Mouse (Mus musculus) adrenal gland, adult 18-20 months (tissue): ENCODE measurements at regions not wholly inside any gene's neighbourhood (a gene's known extent, or its start where the extent isn't known, plus 50 kb on each side); places are given as distances from the start of the nearest gene placed in this dataset.

Experiments
- DNase-seq, 2 experiments: peaks; one replicate each; pipeline ENCODE4 v3.0.0; 2021 to 2022; ENCODE audit warnings: low spot score in 2 of 2

DNA sequence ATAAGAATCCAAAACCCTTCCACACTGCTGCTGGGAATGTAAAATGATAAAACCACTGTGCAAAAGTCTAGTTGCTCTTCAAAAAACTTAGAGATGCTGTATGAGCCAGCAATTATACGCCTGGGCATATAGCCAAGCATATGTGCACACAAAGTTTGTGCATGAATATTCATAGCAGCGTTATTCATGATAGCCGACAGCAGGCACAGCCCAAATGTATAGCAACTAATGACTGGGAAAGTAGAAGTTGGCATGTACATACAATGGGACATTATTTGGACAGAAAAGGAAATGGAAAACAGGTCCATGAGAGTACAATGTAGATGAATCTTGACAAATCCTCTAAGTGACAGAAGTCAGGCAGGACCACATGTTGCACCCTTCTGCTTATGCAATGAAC is 90.7 kb upstream of the Plxnc1 start:
- no peak for DNase-seq

GRCm38 (mm10) chr10:95034566-95034965 is 89.9 kb upstream of the Plxnc1 start:
- DNase-seq, result no peak

DNA sequence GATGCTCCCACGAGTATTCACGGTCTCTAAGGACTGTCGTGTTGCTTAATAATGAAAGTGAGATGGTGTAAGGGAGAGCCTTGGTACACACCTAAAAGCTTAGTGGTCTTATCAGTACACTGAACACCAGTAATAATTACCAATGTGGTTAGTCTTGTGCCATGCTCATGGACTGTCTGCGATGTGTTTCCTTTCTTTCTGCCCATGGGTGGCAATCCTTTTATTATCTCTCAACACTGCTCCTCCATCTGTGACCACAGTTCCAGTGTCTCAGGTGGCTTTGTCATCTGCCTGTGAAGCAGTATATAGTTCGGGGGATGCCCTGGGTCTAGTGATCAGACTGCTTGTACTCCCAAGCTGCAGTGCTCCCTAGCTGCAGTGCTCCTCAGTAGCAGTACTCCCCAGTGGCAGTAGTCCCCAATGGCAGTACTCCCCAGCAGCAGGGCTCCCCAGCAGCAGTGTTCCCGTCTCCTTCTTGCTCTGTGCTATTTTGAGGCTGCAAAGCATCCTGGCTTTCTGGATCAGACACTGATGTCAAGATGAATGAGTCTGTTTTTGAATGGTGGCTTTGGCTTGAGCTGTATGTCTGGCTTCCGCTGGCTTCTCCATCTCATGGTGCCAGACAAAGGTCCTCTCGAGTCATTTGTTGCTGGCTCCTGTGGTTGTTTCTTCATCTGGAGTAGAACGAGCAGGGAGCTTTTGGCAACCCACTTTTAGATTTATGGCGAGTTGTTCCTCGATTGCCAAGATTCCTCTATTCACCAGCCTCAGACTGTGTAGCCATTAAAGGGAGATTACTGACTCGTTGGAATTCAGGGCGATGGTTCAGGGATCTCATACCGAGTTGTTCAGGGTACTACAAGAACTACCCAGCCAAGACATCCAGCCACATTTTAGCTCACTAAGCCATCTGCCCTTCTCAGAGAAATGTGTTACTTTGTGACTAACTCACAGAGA is 88.4 kb upstream of the Plxnc1 start:
- DNase-seq, result no peak

GRCm38 (mm10) chr10:95031371-95031770 is 86.7 kb upstream of the Plxnc1 start:
- DNase-seq, result no peak

- no peak for DNase-seq
Observed at GRCm38 (mm10) chr10:95030801-95031200, 86.2 kb upstream of the Plxnc1 start.

- DNase-seq, result no peak
Observed at GRCm38 (mm10) chr10:95029554-95029953, 84.9 kb upstream of the Plxnc1 start.

- no peak for DNase-seq
Observed at GRCm38 (mm10) chr10:95025569-95026327, 81.1 kb upstream of the Plxnc1 start.

- DNase-seq, result no peak
Observed at GRCm38 (mm10) chr10:95021209-95021608, 76.6 kb upstream of the Plxnc1 start.

DNA sequence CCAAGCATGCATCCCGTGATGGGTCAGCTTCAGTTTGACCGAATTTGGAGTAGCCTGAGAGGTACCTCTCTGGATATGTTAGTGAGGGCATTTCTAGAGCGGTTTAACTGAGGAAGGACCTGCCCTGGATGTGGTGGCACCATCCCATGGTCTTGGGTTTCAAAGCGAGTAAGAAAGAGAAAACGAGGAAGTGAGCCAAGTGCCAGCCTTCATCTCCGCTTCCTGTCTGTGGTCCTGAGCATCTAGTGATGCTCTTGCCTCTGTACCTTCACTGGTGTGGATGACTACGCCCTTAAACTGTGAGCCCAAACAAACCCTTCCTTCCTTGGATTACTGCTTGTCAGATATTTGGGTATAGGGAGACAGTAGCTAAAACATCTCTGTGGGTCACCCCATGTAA is 72.3 kb upstream of the Plxnc1 start:
- no peak for DNase-seq

DNA sequence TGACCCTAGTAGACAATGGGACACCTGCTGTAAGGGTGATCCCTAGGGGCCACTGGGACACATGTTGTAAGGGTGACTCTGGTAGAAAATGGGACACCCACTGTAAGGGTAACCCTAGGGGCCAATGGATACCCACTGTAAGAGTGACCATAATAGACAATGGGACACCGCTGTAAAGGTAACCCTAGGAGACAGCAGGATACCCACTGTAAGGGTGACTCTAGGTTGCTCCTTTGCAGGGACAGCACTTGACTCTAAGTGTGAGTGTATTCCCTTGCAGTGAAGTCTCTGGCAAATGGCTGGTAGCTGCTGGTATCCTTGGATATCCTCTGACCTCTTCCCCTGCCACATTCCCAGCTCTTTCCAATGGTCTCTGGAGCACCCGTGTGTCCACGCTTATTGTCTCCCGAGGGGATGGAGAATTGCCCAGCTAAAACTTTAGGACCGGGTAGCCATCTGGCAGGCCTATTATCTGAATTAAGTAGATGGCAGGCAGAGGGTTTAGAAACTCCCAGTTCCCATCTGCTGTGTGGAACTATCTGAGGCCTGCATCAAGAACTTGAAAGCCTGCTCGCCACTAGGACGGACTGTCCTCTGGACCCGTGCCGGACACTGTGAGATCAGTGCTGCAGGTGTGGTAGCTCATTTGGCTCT is 70.8 kb upstream of the Plxnc1 start:
- no peak for DNase-seq

DNA sequence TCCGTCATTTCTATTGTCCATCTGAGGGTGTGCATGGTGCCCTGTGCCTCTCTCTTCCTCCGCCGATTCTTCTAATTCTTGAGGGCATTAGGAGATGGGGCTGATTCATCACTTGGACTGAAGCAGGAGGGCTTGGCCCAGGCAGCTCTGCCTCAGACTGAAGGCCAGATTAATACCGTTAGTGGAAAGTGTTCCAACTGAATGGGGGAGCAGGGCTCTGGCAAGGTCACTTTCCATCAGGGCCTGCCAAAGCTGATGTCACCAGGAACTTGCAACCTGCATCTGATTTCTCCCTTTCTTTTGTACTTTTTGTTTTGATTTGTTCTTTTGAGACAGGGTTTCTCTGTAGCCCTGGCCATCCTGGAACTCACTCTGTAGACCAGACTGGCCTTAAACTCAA is 69.3 kb upstream of the Plxnc1 start:
- peak; percentile 37 to 56 for DNase-seq

DNA sequence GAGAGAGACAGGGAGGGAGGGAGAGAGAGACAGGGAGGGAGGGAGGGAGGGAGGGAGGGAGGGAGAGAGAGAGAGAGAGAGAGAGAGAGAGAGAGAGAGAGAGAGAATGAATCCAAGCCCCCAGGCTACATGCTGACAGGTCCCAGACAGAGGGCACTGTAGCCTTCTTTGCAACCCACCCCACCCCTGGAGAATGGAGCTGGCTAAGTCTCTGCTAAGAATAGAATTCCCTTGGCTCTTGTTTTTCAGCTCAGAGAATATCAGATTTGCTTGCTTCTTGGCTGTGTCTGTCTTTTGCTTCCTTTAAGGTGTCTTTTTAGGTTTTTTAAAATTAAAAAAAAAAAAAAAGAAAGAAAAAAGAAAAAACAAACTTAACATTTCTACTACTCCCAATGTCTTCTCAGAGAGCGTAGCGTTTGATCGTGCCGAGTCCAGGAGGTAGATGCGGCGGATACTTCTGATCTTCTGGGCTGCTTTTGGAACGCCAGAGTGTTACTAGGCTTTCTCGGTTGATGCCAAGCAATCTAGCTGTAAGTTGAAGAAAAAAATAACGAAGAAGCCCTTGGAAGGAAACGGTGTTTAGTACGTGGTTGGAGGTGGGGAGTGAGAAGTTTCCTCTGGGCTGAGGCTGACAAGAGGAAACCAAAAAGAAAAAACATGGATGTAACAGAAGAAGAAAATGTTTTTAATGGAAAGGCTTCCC is 68.7 kb upstream of the Plxnc1 start:
- no peak for DNase-seq

GRCm38 (mm10) chr10:95010333-95010732 is 65.7 kb upstream of the Plxnc1 start:
- no peak for DNase-seq

- no peak for DNase-seq
Observed at GRCm38 (mm10) chr10:95009081-95009480, 64.4 kb upstream of the Plxnc1 start.

- DNase-seq, result no peak
Observed at GRCm38 (mm10) chr10:95004065-95004763, 59.6 kb upstream of the Plxnc1 start.

DNA sequence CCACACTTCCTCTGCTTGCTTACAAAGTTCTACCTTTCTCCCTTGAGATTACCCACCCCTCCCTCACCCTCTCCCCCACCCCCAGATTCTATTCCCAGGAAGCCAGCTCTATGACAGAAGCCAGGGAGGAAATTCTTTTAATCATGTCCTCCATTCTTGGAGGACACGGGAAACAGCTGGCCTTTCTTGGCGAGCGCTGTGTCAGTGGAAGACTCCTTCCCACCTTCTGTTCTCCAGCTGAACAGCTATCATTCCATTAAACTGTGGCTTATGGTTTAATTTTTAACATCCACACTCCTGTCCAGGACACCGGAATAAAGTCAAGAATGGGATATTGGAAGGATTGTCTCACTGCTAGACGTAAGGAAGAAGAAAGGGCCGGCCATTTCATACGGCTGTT is 59.0 kb upstream of the Plxnc1 start:
- DNase-seq, result no peak

GRCm38 (mm10) chr10:95001650-95002049 is 57.0 kb upstream of the Plxnc1 start:
- DNase-seq, result no peak

DNA sequence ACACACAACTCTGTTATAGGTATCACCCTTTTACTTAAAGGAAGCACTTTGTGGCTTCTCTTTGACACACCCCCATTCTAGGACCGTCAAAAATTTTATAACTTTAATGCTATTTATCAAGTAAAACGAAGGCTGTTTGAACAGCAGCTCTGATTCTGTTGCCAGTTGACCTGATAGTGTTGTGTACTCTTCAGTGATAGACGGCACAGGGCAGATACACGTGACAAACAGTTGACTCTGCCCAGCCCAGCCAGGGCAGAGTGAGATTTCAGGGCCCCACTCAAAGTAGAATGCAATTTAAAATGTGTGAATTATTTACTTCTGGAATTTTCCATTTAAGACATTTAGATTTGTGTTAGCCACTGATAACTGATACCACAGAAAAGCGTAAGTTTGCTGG is 55.1 kb upstream of the Plxnc1 start:
- no peak for DNase-seq
